Mouse (Mus musculus) liver, postnatal 0 days (tissue): ENCODE data around the gene Hephl1. TPM values are rescaled to one million over a fixed set of nuclear protein-coding genes. Genes with fewer than 3 reads are reported as not detected.

Experiments
- ATAC-seq: fragments of 200-750 bp; cut with Nextera tagmentation; 2 replicates; pipeline ENCODE4 v1.8.0; 2017; ENCODE audit warnings: mild to moderate bottlenecking, moderate library complexity
- DNase-seq: peaks from one replicate; pipeline ENCODE4 v3.0.0-alpha.2; 2016
- H3K27ac ChIP-seq: fragments of 300-500 bp; sonication (generic); 2 replicates; pipeline ENCODE4 v1.5.1; 2014; ENCODE audit warnings: antibody characterized with exemption, moderate library complexity, mild to moderate bottlenecking, low read depth
- H3K27me3 ChIP-seq: fragments of 300-500 bp; sonication (generic); 2 replicates; pipeline ENCODE4 v1.6.1; 2014; ENCODE audit warnings: low read length, control low read depth, mixed read lengths; ENCODE audit not compliant: insufficient read depth
- H3K36me3 ChIP-seq: fragments of 300-500 bp; sonication (generic); replicated peaks from 2 replicates; pipeline ENCODE4 v1.6.1; 2014; ENCODE audit warnings: mild to moderate bottlenecking, control low read depth, low read length, moderate library complexity, mixed read lengths; ENCODE audit not compliant: insufficient read depth
- H3K4me1 ChIP-seq: fragments of 300-500 bp; sonication (generic); 2 replicates; pipeline ENCODE4 v1.6.1; 2014; ENCODE audit warnings: antibody characterized with exemption, mild to moderate bottlenecking, control low read depth; ENCODE audit not compliant: insufficient read depth
- H3K4me2 ChIP-seq: fragments of 300-500 bp; sonication (generic); 2 replicates; pipeline ENCODE4 v1.6.1; 2014; ENCODE audit warnings: low read depth, mild to moderate bottlenecking, low read length, moderate library complexity, mixed read lengths
- H3K4me3 ChIP-seq: fragments of 300-500 bp; sonication (generic); 2 replicates; pipeline ENCODE4 v1.5.1; 2014; ENCODE audit warnings: low read depth, low read length
- H3K9ac ChIP-seq: fragments of 300-500 bp; sonication (generic); replicated peaks from 2 replicates; pipeline ENCODE4 v1.6.1; 2014; ENCODE audit warnings: mild to moderate bottlenecking, moderate library complexity
- H3K9me3 ChIP-seq: fragments of 300-500 bp; sonication (generic); 2 replicates; pipeline ENCODE4 v1.6.1; 2016; ENCODE audit warnings: mild to moderate bottlenecking, control low read depth, low read length, mixed read lengths
- CTCF ChIP-seq: sonication (generic); IDR thresholded peaks from 2 replicates; pipeline ENCODE4 v1.5.1; 2016; ENCODE audit warnings: antibody characterized with exemption, low read depth
- EP300 ChIP-seq: IDR thresholded peaks from 2 replicates; pipeline ENCODE4 v1.6.1; 2016; ENCODE audit warnings: antibody characterized with exemption, low read depth, mild to moderate bottlenecking
- WGBS: fragments of 180-500 bp; shearing (Covaris S2); extraction: QIAGEN DNeasy Blood & Tissue Kit; methylation state at CpG from one replicate; pipeline ENCODE4 v1.1.7; 2014; ENCODE audit not compliant: insufficient replicate concordance; 5-methylcytosine and 5-hydroxymethylcytosine counted together
- polyA plus RNA-seq: library from polyadenylated mRNA; unstranded; fragments of >200 nt; fragmentation: Nextera tagmentation; extraction: Ambion mirVana; gene quantifications from 2 replicates; pipeline ENCODE4 v1.2.1, GENCODE M21; 2015

The Hephl1 gene
- polyA plus RNA-seq, 1 experiment from 2014 or later, result not detected

- no peak for TF ChIP-seq CTCF
- TF ChIP-seq EP300, result no peak
- Histone ChIP-seq H3K4me2 (no peak overlapping the region), H3K9ac (no peak overlapping the region), H3K27me3 (no peaks in the 10 kb centered on the region), H3K4me1 (no peaks in the 10 kb centered on the region), H3K36me3 (no peaks in the 10 kb centered on the region), H3K9me3 (no peaks in the 10 kb centered on the region), H3K4me3 (no peak overlapping the region), H3K27ac (0 out of 2 replicates have a peak overlapping the region, but pooled peaks have one; percentile 6)
- DNase-seq, result no peak
- ATAC-seq, result peak; percentile 77
- WGBS, result 45% methylated on average over 18 of the region's 18 CpGs
Measured at GRCm38 (mm10) chr9:15017791-15018755, 93.8 kb downstream of the Hephl1 start.

- no peaks in the 10 kb centered on the region for H3K36me3 ChIP-seq
- no peak; the same call in 1 of the 2 replicates for ATAC-seq
- WGBS, result 48% methylated on average over 7 of the region's 7 CpGs
Measured at GRCm38 (mm10) chr9:15015223-15015956, 96.5 kb downstream of the Hephl1 start.

GRCm38 (mm10) chr9:15007566-15007965 is 104.3 kb downstream of the Hephl1 start:
- ATAC-seq (no peak), DNase-seq (no peak)
- Histone ChIP-seq H3K4me2 (no peak overlapping the region), H3K9me3 (no peaks in the 10 kb centered on the region), H3K9ac (no peak overlapping the region), H3K4me1 (no peaks in the 10 kb centered on the region), H3K4me3 (no peak overlapping the region), H3K27ac (no peak overlapping the region), H3K27me3 (no peaks in the 10 kb centered on the region), H3K36me3 (no peaks in the 10 kb centered on the region)
- WGBS, result 89% methylated on average over 14 of the region's 14 CpGs
- TF ChIP-seq EP300 (no peak), CTCF (no peak)

More at GRCm38 (mm10) chr9:15015223-15015956, 96.5 kb downstream of the Hephl1 start:
- no peak for TF ChIP-seq EP300
- peak; percentile 92 for TF ChIP-seq CTCF
- Histone ChIP-seq H3K9me3 (no peaks in the 10 kb centered on the region), H3K4me1 (no peaks in the 10 kb centered on the region), H3K27me3 (no peaks in the 10 kb centered on the region), H3K9ac (no peak overlapping the region), H3K27ac (no peak overlapping the region), H3K4me3 (no peak overlapping the region), H3K4me2 (no peak overlapping the region)
- DNase-seq, result peak; percentile 79

GRCm38 (mm10) chr9:15004298-15004685 is 107.6 kb downstream of the Hephl1 start:
- ATAC-seq (no peak), DNase-seq (no peak)
- no peak overlapping the region for H3K27ac ChIP-seq

GRCm38 (mm10) chr9:15003676-15004297 is 108.1 kb downstream of the Hephl1 start:
- no peak overlapping the region for H3K27ac ChIP-seq
- H3K9ac ChIP-seq, result no peak overlapping the region
- no peaks in the 10 kb centered on the region for H3K9me3 ChIP-seq
- H3K4me3 ChIP-seq, result no peak overlapping the region
- no peaks in the 10 kb centered on the region for H3K27me3 ChIP-seq
- H3K36me3 ChIP-seq, result no peaks in the 10 kb centered on the region
- TF ChIP-seq EP300, result no peak
- no peak for TF ChIP-seq CTCF
- 69% methylated on average over 10 of the region's 10 CpGs for WGBS
- no peak for ATAC-seq
- DNase-seq, result no peak
- H3K4me2 ChIP-seq, result no peak overlapping the region
- H3K4me1 ChIP-seq, result no peaks in the 10 kb centered on the region

More at GRCm38 (mm10) chr9:15004298-15004685, 107.6 kb downstream of the Hephl1 start:
- Histone ChIP-seq H3K4me3 (no peak overlapping the region), H3K36me3 (no peaks in the 10 kb centered on the region), H3K27me3 (no peaks in the 10 kb centered on the region), H3K9me3 (no peaks in the 10 kb centered on the region), H3K4me2 (no peak overlapping the region), H3K9ac (no peak overlapping the region), H3K4me1 (no peaks in the 10 kb centered on the region)
- WGBS, result 71% methylated on average over 9 of the region's 9 CpGs
- no peak for TF ChIP-seq EP300
